Mouse (Mus musculus) stomach, embryonic 14.5 days (tissue): Measurements from ENCODE around the gene Asl. TPM values are rescaled to one million over a fixed set of nuclear protein-coding genes. Genes with fewer than 3 reads are reported as not detected.
"Not testable (repeated sequence)": the region's sequence is repeated elsewhere in the genome, so short reads cannot be mapped to it uniquely, and the experiment has no call there.

Experiments used
- ATAC-seq: fragments of 200-750 bp; cut with Nextera tagmentation; 2 replicates; pipeline ENCODE4 v1.8.0; 2017; ENCODE audit warnings: low read depth, moderate TSS enrichment; ENCODE audit not compliant: insufficient number of reproducible peaks, insufficient read depth, low FRiP score
- H3K27ac ChIP-seq: fragments of 300-500 bp; sonication (generic); 2 replicates; pipeline ENCODE4 v1.5.1; 2014; ENCODE audit warnings: mild to moderate bottlenecking, low read length, moderate library complexity, mixed read lengths
- H3K27me3 ChIP-seq: fragments of 300-500 bp; sonication (generic); 2 replicates; pipeline ENCODE4 v1.6.1; 2014; ENCODE audit warnings: low read length, control low read depth, mixed read lengths; ENCODE audit not compliant: control insufficient read depth, insufficient read depth
- H3K36me3 ChIP-seq: fragments of 300-500 bp; sonication (generic); 2 replicates; pipeline ENCODE4 v1.6.1; 2014; ENCODE audit warnings: mild to moderate bottlenecking, control low read depth, low read length, moderate library complexity, mixed read lengths; ENCODE audit not compliant: control insufficient read depth, insufficient read depth
- H3K4me1 ChIP-seq: fragments of 300-500 bp; sonication (generic); 2 replicates; pipeline ENCODE4 v1.6.1; 2014; ENCODE audit warnings: low read length, control low read depth, mixed read lengths; ENCODE audit not compliant: control insufficient read depth, insufficient read depth
- H3K4me2 ChIP-seq: fragments of 300-500 bp; sonication (generic); replicated peaks from 2 replicates; pipeline ENCODE4 v1.6.1; 2014; ENCODE audit warnings: low read depth, low read length, control low read depth
- H3K4me3 ChIP-seq: fragments of 300-500 bp; sonication (generic); 2 replicates; pipeline ENCODE4 v1.5.1; 2014; ENCODE audit warnings: low read depth, low read length, control low read depth
- H3K9ac ChIP-seq: fragments of 300-500 bp; sonication (generic); replicated peaks from 2 replicates; pipeline ENCODE4 v1.6.1; 2014; ENCODE audit warnings: low read depth, mild to moderate bottlenecking, control low read depth, low read length, moderate library complexity, mixed read lengths
- H3K9me3 ChIP-seq: fragments of 300-500 bp; sonication (generic); 2 replicates; pipeline ENCODE4 v1.6.1; 2016; ENCODE audit warnings: low read depth, low read length, control low read depth; ENCODE audit not compliant: control insufficient read depth
- WGBS: fragments of 180-500 bp; shearing (Covaris S2); extraction: QIAGEN DNeasy Blood & Tissue Kit; methylation state at CpG from one replicate; pipeline ENCODE4 v1.1.7; 2014; 5-methylcytosine and 5-hydroxymethylcytosine counted together
- polyA plus RNA-seq: library from polyadenylated mRNA; unstranded; fragments of >200 nt; fragmentation: Nextera tagmentation; extraction: Ambion mirVana; gene quantifications from 2 replicates; pipeline ENCODE4 v1.2.1, GENCODE M21; 2014

Asl gene
- polyA plus RNA-seq, 1 experiment from 2014 or later = 35.1 TPM

DNA sequence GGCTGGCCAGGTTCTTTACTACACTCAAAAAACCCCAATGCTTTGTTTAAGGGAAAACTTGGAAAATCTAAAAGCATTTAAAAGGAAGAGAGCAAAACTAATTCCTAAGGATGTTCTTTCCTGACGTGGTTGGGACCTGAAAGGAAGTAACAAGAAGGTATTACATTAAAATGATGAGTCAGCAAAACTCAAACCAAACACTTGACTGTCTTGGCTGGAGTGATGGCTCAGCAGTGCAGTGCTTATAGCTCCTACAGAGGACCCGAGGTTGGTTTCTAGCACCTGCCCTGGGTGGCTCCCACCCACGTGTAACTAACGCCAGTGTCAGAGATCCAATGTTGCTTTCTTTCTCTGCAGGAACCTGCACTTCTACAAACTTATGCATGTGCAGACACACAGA is 12.2 kb upstream of the Asl start:
- Histone ChIP-seq H3K27me3 (no peaks in the 10 kb centered on the region), H3K4me1 (no peaks in the 10 kb centered on the region), H3K4me2 (no peak overlapping the region), H3K9me3 (no peaks in the 10 kb centered on the region), H3K36me3 (peaks cover 22% of the 10 kb centered on the region), H3K4me3 (no peak overlapping the region), H3K9ac (no peak overlapping the region), H3K27ac (no peak overlapping the region)
- 83% methylated on average over 4 of the region's 4 CpGs for WGBS
- no peak for ATAC-seq

DNA sequence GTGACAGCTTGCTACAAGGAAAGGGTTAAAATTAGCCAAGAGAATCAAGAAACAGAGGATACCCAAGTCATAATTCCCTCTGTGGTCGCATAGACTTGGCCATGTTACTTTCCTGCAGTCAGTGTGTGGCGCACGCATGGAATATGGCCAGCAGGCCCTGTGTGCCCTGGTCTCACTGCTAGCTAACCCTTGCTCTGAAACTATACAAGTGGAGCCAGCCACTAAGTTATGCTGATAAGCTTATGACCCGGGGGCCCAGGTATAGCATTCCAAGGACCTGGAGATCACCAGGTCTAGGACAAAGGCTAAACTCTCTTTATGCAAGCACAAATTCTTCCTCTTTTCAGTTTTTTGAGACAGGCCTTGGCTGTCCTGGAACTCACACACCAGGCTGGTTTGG is 11.8 kb upstream of the Asl start:
- Histone ChIP-seq H3K4me1 (no peaks in the 10 kb centered on the region), H3K27ac (no peak overlapping the region), H3K4me3 (no peak overlapping the region), H3K9ac (no peak overlapping the region), H3K36me3 (peaks cover 22% of the 10 kb centered on the region), H3K27me3 (no peaks in the 10 kb centered on the region), H3K9me3 (no peaks in the 10 kb centered on the region), H3K4me2 (no peak overlapping the region)
- WGBS = 89% methylated on average over 4 of the region's 4 CpGs
- no peak for ATAC-seq

DNA sequence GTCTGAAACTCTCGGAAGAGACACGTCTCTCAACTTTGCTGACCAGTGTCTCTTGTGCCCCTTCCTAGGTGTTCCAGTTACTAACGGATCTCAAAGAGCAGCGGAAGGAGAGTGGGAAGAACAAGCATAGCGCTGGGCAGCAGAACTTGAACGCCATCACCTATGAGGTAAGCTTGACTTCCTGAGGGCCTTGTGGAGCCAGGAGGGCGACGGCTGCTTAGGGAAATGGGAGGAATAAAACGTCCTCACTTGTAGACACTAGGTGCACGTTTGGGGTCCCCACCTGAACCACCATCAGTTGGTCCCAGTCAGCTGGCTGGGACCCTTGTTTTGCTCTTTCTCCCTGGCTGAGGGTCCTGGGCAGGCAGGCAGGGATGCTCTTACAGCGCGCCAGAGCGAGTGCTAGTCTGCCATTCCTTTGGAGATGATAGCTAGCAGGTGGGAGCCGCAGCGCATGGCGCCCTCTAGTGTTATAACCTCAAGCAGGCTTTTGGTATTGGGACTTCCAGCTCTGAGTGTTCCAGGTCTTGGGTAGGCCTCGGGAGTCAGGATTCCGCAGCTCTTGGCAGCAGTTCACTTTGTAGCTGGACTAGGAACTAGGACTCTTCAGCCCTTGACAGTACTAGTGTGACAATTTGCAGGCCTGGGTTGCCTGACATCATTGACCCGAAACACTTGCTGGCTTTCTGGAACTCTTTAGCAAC is 8.9 kb upstream of the Asl start:
- peak; percentile 23; the same call in 1 of the 2 replicates for ATAC-seq
- 66% methylated on average over 19 of the region's 19 CpGs for WGBS
- H3K9ac ChIP-seq = no peak overlapping the region

DNA sequence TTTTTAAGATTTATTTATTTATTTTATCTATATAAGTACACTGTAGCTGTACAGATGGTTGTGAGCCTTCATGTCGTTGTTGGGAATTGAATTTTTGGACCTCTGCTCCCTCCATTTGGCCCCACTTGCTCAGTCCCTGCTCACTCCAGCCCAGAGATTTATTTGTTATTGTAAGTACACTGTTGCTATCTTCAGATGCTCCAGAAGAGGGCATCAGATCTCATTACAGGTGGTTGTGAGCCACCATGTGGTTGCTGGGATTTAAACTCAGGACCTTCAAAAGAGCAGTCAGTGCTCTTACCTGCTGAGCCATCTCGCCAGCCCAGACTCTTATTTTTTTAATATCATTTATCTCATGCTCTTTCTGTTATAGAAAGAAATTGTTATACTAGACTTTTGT is 7.3 kb upstream of the Asl start:
- not testable (repeated sequence) for H3K9me3 ChIP-seq, H3K4me2 ChIP-seq, ATAC-seq, H3K27ac ChIP-seq, H3K4me1 ChIP-seq, H3K4me3 ChIP-seq, H3K9ac ChIP-seq, H3K27me3 ChIP-seq
- WGBS = 69% methylated on average over 2 of the region's 2 CpGs
- H3K36me3 ChIP-seq = peaks cover 10% of the 10 kb centered on the region

More for the DNA sequence above, 8.9 kb upstream of the Asl start:
- H3K4me3 ChIP-seq = no peak overlapping the region
- H3K9me3 ChIP-seq = no peaks in the 10 kb centered on the region
- H3K36me3 ChIP-seq = peaks cover 23% of the 10 kb centered on the region
- no peak overlapping the region for H3K4me2 ChIP-seq
- H3K27ac ChIP-seq = no peak overlapping the region
- no peaks in the 10 kb centered on the region for H3K27me3 ChIP-seq
- H3K4me1 ChIP-seq = no peaks in the 10 kb centered on the region

DNA sequence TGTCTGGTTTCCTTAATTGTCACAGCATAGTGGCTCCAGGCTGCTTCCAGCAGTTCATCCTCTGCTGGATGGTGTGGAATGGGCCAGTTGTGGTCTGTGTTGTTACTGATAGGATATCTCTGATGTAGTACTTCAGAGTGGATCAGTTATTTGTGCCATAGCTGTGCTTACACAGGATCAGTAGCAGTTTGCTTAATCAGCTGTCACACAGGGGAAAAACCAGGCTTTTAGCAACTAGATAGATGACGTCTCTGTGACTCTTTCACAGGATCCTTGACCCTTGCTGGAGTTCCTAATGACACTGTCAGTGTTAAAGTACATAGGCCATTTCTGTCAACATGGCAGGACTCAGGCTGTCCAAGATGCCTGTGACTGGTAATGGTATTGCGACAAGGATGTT is 4.8 kb upstream of the Asl start:
- no peak for ATAC-seq
- Histone ChIP-seq H3K4me3 (no peak overlapping the region), H3K27ac (no peak overlapping the region), H3K27me3 (no peaks in the 10 kb centered on the region), H3K9ac (no peak overlapping the region), H3K4me2 (no peak overlapping the region), H3K36me3 (peaks cover 3% of the 10 kb centered on the region; the same call in 1 of the 2 replicates), H3K9me3 (no peaks in the 10 kb centered on the region), H3K4me1 (0 out of 2 replicates have a peak, but pooled peaks cover 2% of the 10 kb centered on the region)
- WGBS = 69% methylated on average over 2 of the region's 2 CpGs

DNA sequence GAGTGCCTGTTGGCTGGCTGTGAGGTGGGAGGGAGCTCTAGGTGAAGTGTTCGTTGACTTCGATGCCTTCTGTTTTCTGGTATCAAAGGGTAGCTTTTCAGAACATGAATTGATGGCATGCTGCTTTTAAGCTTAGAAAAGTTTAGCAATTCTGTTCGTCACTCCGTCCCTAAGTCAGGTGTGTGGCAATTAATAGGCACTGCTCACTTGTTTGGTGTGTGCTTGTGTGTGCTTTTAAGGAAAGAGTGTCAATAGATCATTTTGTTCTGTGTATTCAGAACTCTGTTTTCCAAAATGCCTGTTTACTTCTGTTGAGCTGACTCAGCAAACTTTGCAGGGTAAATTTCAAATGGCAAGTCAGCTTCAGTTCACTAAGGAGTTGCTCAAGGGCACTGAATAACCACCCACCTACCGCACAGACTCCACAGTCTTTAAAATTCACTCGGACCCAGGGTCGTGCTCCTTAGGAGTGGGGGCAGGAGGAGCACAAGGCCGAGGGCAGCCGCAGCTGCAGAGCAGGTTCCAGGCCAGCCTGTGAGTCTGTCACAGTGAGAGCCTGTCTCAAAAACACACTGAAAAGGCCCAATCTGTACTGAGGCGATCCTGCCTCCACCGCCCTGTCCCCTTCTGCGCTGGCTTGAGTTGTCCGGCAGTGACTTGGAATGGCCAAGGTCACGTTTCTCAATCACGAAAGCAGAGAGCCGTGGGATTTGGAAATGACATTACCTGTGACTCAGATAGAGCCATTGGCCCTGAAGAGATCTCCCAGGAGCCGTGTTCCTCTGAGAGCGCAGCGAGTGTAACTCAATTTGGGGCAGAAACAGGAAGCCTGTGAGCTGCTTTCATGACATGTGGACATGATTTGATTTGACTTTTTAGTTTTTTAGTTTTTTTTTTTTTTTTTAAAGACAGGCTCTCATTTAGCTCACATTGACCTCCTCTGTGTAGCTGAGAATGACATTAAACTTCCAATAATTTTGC is 2.7 kb upstream of the Asl start:
- H3K9me3 ChIP-seq = no peaks in the 10 kb centered on the region
- no peak for ATAC-seq
- WGBS = 92% methylated on average over 19 of the region's 19 CpGs
- H3K9ac ChIP-seq = no peak overlapping the region
- H3K27ac ChIP-seq = no peak overlapping the region
- peaks cover 3% of the 10 kb centered on the region; the same call in 1 of the 2 replicates for H3K36me3 ChIP-seq
- H3K27me3 ChIP-seq = no peaks in the 10 kb centered on the region
- no peak overlapping the region for H3K4me2 ChIP-seq
- H3K4me3 ChIP-seq = no peak overlapping the region
- 0 out of 2 replicates have a peak, but pooled peaks cover 2% of the 10 kb centered on the region for H3K4me1 ChIP-seq

DNA sequence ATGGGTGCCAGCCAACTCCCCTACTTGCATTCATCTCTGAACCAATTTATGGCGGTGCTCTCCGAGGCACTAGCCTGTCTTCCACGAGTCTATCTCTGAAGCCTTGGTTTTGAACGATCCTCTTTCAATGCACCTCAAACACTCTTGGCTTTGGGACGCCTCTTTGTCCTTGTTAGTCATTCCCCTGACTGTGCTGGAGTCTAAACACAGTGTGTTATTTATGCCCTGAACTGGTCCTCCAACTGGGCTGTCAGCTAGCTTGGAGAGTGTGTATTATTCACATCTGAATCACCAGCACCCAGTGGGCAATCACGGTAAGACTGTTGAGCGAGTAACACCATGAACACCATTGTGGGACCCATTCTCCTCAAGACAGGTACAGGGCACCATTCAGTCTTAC is 1.4 kb downstream of the Asl start:
- ATAC-seq = no peak
- no peak overlapping the region for H3K27ac ChIP-seq
- 79% methylated on average over 7 of the region's 7 CpGs for WGBS
- H3K36me3 ChIP-seq = no peaks in the 10 kb centered on the region
- no peaks in the 10 kb centered on the region for H3K27me3 ChIP-seq
- H3K4me1 ChIP-seq = peaks cover 5% of the 10 kb centered on the region; the same call in 1 of the 2 replicates
- no peaks in the 10 kb centered on the region for H3K9me3 ChIP-seq
- H3K4me3 ChIP-seq = no peak overlapping the region
- H3K9ac ChIP-seq = no peak overlapping the region
- no peak overlapping the region for H3K4me2 ChIP-seq

DNA sequence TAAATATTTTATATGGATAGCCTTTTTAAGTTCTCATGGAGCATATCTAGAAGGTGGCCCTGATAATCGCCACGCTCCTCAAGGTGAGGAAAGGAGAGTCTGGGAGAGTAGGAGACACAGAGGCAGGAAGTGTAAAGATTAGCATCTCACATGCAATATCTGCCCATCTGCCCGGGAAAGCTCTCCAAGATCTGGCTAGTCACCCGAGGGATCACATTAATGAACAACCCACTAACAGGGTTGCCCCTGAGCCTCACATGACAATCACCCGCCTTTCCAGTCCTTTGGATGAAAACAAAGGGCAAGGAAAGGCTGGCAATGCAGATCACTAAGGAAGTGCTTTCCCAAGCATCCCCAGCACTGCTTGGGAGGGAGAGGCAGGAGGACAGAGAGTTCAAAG is 1.9 kb downstream of the Asl start:
- WGBS = 74% methylated on average over 5 of the region's 5 CpGs
- H3K27ac ChIP-seq = no peak overlapping the region
- no peaks in the 10 kb centered on the region for H3K9me3 ChIP-seq
- H3K27me3 ChIP-seq = no peaks in the 10 kb centered on the region
- no peak for ATAC-seq
- H3K9ac ChIP-seq = no peak overlapping the region
- H3K4me2 ChIP-seq = no peak overlapping the region
- H3K4me1 ChIP-seq = peaks cover 5% of the 10 kb centered on the region; the same call in 1 of the 2 replicates
- H3K4me3 ChIP-seq = no peak overlapping the region
- no peaks in the 10 kb centered on the region for H3K36me3 ChIP-seq
